Mouse (Mus musculus) forelimb bud, embryonic 11.5 days (tissue): ENCODE measurements around the gene Chek2.
A peak's percentile ranks its signal among the peaks of the same experiment; 100 is the strongest.
"Not testable (repeated sequence)": the region's sequence is repeated elsewhere in the genome, so short reads cannot be mapped to it uniquely, and the experiment has no call there.

ENCODE experiments used
- DNase-seq: peaks from one replicate; pipeline ENCODE4 v3.0.0-alpha.2; 2012; ENCODE audit warnings: low read depth, low spot score

Chek2 gene

GRCm38 (mm10) chr5:110839038-110839677 is 621 bp upstream of the Chek2 start:
- DNase-seq = no peak

- DNase-seq = peak; percentile 42
These were observed 686 bp downstream of the Chek2 start for GRCm38 (mm10) chr5:110840465-110840864.

GRCm38 (mm10) chr5:110841046-110841862 is 1.5 kb downstream of the Chek2 start:
- DNase-seq = no peak

- DNase-seq = no peak
These were observed 13.2 kb downstream of the Chek2 start for GRCm38 (mm10) chr5:110852990-110853389.

GRCm38 (mm10) chr5:110857091-110857490 is 17.3 kb downstream of the Chek2 start:
- no peak for DNase-seq

- no peak for DNase-seq
These were observed 19.4 kb downstream of the Chek2 start for GRCm38 (mm10) chr5:110859013-110859650.

GRCm38 (mm10) chr5:110860445-110860844 is 20.7 kb downstream of the Chek2 start:
- no peak for DNase-seq

GRCm38 (mm10) chr5:110868460-110868859 is 28.7 kb downstream of the Chek2 start:
- no peak for DNase-seq

- no peak for DNase-seq
These were observed 29.5 kb downstream of the Chek2 start for GRCm38 (mm10) chr5:110869242-110869669.

GRCm38 (mm10) chr5:110873160-110873559 is 33.4 kb downstream of the Chek2 start:
- DNase-seq = no peak

GRCm38 (mm10) chr5:110874711-110875110 is 34.9 kb downstream of the Chek2 start:
- peak; percentile 63 for DNase-seq

GRCm38 (mm10) chr5:110875286-110875685 is 35.5 kb downstream of the Chek2 start:
- DNase-seq = no peak

GRCm38 (mm10) chr5:110877666-110878505 is 38.1 kb downstream of the Chek2 start:
- no peak for DNase-seq

- DNase-seq = not testable (repeated sequence)
These were observed 38.7 kb downstream of the Chek2 start for GRCm38 (mm10) chr5:110878526-110878925.

GRCm38 (mm10) chr5:110879042-110879441 is 39.3 kb downstream of the Chek2 start:
- no peak for DNase-seq

GRCm38 (mm10) chr5:110879584-110880374 is 40.0 kb downstream of the Chek2 start, which contains the start of gene Ttc28:
Ttc28 (plus strand) TSS chr5:110879803.
- DNase-seq = peak; percentile 82

- DNase-seq = no peak
These were observed 48.8 kb downstream of the Chek2 start for GRCm38 (mm10) chr5:110888596-110888995.

- DNase-seq = no peak
These were observed 50.2 kb downstream of the Chek2 start for GRCm38 (mm10) chr5:110889945-110890344.

GRCm38 (mm10) chr5:110890561-110890960 is 50.8 kb downstream of the Chek2 start:
- DNase-seq = no peak

GRCm38 (mm10) chr5:110897114-110897788 is 57.5 kb downstream of the Chek2 start:
- no peak for DNase-seq
